Mouse (Mus musculus) spleen, adult 2 months (tissue): ENCODE data around the gene Nsg2. TPM values are rescaled to one million over a fixed set of nuclear protein-coding genes. Genes with fewer than 3 reads are reported as not detected.

Source experiments
- DNase-seq, 2 experiments: peaks; one replicate each; pipeline versions ENCODE4 v3.0.0 to v3.0.0-alpha.2; 2012 to 2021; ENCODE audit warnings: low spot score in 2 of 2, low read depth in 1 of 2
- H3K27ac ChIP-seq: fragments of 200-500 bp; 2 replicates; pipeline ENCODE4 v1.5.1; 2012; ENCODE audit warnings: low read length, inconsistent platforms; ENCODE audit not compliant: insufficient read depth
- H3K27me3 ChIP-seq: fragments of 200-500 bp; 2 replicates; pipeline ENCODE4 v1.6.1; 2012; ENCODE audit warnings: mild to moderate bottlenecking, moderate library complexity, low read length, inconsistent platforms; ENCODE audit not compliant: control insufficient read depth, insufficient read depth
- H3K36me3 ChIP-seq: fragments of 200-500 bp; 2 replicates; pipeline ENCODE4 v1.6.1; 2012; ENCODE audit warnings: mild to moderate bottlenecking, low read length, inconsistent platforms; ENCODE audit not compliant: control insufficient read depth, insufficient read depth
- H3K4me1 ChIP-seq: fragments of 200-500 bp; 2 replicates; pipeline ENCODE4 v1.6.1; 2011; ENCODE audit warnings: inconsistent platforms; ENCODE audit not compliant: control insufficient read depth, insufficient read depth, insufficient read length
- H3K4me3 ChIP-seq: fragments of 200-500 bp; 2 replicates; pipeline ENCODE4 v1.5.1; 2011; ENCODE audit warnings: mild to moderate bottlenecking, inconsistent platforms; ENCODE audit not compliant: insufficient read depth, insufficient read length; ENCODE audit errors: extremely low read depth
- CTCF ChIP-seq: fragments of 200-500 bp; IDR thresholded peaks from 2 replicates; pipeline ENCODE4 v1.5.1; 2011; ENCODE audit warnings: mild to moderate bottlenecking, inconsistent platforms; ENCODE audit not compliant: insufficient read depth, insufficient read length, insufficient replicate concordance; ENCODE audit errors: extremely low read depth
- POLR2A ChIP-seq: fragments of 200-500 bp; IDR thresholded peaks from 2 replicates; pipeline ENCODE4 v1.6.1; 2011; ENCODE audit warnings: low read depth, low read length, inconsistent platforms
- WGBS: fragments of 180-500 bp; shearing (Covaris S2); methylation state at CpG from one replicate; pipeline ENCODE4 v1.1.7; 2018; 5-methylcytosine and 5-hydroxymethylcytosine counted together
- polyA plus RNA-seq: library from polyadenylated mRNA; depleted of rRNA; stranded (reverse); fragments of >200 nt; gene quantifications from 2 replicates; pipeline ENCODE4 v1.2.3, GENCODE M21; 2012

Gene Nsg2
- polyA plus RNA-seq, 1 experiment, result 14.6 TPM

DNA sequence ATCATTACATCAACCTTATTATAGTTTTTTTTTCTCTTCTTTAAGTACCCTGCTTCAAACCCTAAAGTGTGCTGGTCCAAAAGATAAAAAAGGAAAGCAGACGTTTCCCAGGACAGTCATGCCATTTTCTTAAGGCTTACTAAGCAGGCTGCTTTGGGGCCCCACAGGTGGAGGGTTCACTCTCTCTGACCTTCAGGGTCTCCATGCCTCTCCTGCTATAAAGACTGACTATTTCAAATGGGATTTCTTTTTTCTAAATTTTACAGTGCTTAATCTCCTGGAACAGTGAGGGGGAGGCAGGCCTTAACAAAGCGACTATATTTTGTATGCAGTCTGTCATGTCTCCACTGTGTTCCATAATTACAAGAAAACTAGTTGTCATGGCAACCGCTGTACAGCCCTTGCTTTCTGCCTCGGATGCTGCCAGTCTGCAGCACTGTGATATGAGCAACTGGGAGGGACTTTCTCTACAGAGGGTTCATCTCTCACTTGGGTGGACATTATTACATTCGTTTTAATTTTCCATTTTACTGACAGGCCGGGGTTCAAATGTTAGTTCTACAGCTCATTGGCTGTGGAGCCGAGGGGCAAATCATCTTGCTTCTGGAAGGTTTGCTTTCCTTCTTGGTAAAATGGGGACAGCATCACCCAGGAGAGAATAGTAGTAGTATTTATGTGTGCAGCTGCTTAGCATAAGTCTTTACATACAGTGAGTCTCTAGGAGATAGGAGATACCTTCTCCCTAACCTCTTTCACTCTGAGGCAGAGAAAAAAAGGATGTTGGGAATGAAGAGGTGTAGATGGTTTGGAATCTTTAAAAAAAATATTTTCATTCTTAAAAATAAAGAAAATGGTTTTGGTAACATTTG lies 27.4 kb downstream of the Nsg2 start:
- Histone ChIP-seq H3K36me3 (no peaks in the 10 kb centered on the region), H3K27me3 (no peaks in the 10 kb centered on the region), H3K4me3 (no peak overlapping the region), H3K27ac (no peak overlapping the region), H3K4me1 (peaks cover 4% of the 10 kb centered on the region; the same call in 1 of the 2 replicates)
- DNase-seq, result no peak
- no peak for TF ChIP-seq POLR2A
- TF ChIP-seq CTCF, result no peak
- 72% methylated on average over 7 of the region's 7 CpGs for WGBS

DNA sequence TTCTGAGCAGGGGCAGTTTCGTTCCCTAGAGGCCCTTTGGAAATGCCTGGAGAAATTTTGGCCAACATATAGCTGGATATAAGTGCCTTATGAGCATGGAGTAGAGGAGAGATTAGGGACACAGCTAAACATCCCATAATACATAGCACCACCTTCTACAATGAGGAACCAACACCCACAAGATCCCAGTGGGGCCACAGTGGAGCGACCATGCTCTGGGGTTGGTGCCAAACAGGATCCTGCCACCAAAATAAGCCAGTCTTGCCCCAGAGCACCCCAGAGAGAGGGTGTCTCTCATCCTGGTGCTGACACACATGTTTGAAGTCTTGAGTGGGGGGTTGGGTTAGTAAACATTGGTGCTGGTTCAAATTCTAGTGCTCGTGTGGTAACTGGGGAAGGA lies 28.3 kb downstream of the Nsg2 start:
- Histone ChIP-seq H3K4me3 (no peak overlapping the region), H3K27ac (no peak overlapping the region), H3K4me1 (peaks cover 4% of the 10 kb centered on the region; the same call in 1 of the 2 replicates), H3K27me3 (no peaks in the 10 kb centered on the region), H3K36me3 (no peaks in the 10 kb centered on the region)
- TF ChIP-seq POLR2A (no peak), CTCF (no peak)
- WGBS, result 42% methylated on average over 3 of the region's 3 CpGs
- DNase-seq, result no peak

DNA sequence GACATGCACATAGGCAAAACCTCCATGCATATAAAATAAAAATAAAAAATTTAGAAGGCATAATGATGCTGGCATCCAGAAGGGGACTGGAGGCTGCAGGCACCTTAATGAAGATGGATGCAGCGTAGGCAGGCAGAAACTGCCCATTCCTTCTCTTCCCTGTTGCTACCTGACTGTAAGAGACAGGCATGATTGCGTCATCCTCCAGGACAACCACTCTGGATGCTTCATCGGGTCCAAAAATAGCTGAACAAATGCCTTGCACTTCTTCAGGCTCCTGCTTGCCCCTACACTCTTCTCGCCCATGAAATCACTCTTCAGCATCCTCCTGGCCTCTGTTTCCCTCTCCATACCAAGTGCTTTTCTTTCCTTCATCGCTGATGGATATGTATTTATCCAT lies 29.1 kb downstream of the Nsg2 start:
- no peaks in the 10 kb centered on the region for H3K36me3 ChIP-seq
- H3K4me1 ChIP-seq, result peaks cover 4% of the 10 kb centered on the region; the same call in 1 of the 2 replicates
- H3K27ac ChIP-seq, result no peak overlapping the region
- 85% methylated on average over 5 of the region's 5 CpGs for WGBS
- TF ChIP-seq POLR2A (no peak), CTCF (no peak)
- no peak overlapping the region for H3K4me3 ChIP-seq
- no peak for DNase-seq
- no peaks in the 10 kb centered on the region for H3K27me3 ChIP-seq

DNA sequence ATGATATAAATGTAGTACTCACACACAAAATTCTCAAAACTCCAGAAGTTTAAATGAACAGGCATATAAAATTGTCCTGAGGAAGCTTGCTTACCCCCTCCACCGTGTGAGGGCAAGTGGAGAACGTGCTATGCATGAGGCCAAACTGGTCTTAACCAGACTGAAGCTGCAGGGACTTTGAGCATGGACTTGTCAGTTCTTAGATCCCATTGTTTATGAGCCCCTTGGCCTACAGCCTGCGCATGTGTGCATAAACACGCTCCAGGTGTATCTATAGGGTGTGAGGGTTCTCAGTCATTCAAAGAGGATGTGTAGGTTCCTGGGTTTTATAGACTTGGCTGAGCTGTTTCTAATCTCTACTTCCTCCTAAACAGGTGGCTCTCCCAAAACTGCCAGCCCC lies 31.1 kb downstream of the Nsg2 start:
- Histone ChIP-seq H3K27ac (no peak overlapping the region), H3K4me3 (no peak overlapping the region), H3K36me3 (no peaks in the 10 kb centered on the region), H3K27me3 (no peaks in the 10 kb centered on the region), H3K4me1 (peaks cover 4% of the 10 kb centered on the region; the same call in 1 of the 2 replicates)
- no peak for DNase-seq
- 25% methylated on average over 4 of the region's 4 CpGs for WGBS
- TF ChIP-seq CTCF (no peak), POLR2A (no peak)

DNA sequence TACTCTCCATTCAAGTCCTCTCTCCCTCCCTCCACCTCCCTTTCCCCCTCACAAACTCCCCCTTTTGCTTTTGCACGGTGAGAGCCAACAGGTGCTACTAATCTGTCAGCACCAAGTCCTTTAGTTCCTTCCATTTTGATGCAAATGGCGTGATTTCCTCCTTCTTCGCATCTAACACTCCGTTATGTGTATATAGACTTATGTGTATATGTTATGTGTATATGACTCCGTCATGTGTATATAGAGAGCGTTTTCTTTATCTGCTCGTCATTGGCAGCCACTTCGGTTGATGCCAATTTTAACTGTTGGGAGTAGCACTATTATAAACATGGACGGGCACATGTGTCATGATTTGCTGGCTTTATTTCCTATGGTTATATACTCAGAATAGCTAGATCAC lies 31.8 kb downstream of the Nsg2 start:
- no peak for DNase-seq
- peaks cover 4% of the 10 kb centered on the region; the same call in 1 of the 2 replicates for H3K4me1 ChIP-seq
- no peaks in the 10 kb centered on the region for H3K27me3 ChIP-seq
- H3K4me3 ChIP-seq, result no peak overlapping the region
- no peaks in the 10 kb centered on the region for H3K36me3 ChIP-seq
- no peak for TF ChIP-seq CTCF
- no peak for TF ChIP-seq POLR2A
- H3K27ac ChIP-seq, result no peak overlapping the region
- WGBS, result 78% methylated on average over 9 of the region's 9 CpGs

DNA sequence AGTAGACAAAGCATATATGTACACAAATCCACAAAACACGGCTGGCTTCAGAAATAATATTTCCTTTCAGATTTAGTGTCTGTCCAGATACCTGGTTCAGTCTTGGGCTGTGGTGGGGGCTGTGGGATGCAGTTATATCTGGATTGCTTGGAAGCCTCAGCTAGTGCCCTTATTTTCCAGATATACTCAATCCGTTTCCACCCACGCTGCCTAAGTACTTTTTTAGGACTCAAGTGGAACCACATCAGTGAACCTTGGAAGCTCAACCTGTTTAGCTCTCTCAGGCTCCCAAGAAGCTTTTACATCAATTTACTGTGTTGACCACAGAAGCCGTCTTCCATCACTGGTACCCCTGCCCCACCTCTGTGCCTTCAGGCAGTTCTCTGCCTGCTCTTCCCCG lies 35.6 kb downstream of the Nsg2 start:
- DNase-seq, result no peak
- Histone ChIP-seq H3K4me3 (no peak overlapping the region), H3K27ac (no peak overlapping the region), H3K36me3 (no peaks in the 10 kb centered on the region), H3K4me1 (peaks cover 2% of the 10 kb centered on the region; the same call in 1 of the 2 replicates), H3K27me3 (no peaks in the 10 kb centered on the region)
- no peak for TF ChIP-seq CTCF
- TF ChIP-seq POLR2A, result no peak
- 91% methylated on average over 5 of the region's 5 CpGs for WGBS

DNA sequence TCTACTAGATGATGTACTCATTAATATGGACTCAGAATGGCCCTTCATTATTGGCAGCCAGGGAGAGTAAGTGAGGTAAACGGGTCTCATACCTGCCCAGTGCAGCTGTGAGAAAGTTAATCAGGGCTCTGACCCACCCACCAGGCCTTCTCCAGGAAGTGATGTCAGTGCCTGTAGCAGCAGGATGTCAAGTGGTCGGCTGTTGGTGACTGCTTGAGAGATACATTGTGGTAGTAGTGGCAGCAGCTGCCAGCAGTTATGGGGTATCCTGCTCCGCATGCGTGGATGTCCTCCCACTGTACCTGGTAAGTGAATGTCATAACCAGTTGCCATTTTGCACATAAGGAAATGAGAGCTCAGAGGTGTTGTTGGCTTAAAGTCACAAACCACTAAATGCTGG lies 39.4 kb downstream of the Nsg2 start:
- DNase-seq, result peak; percentile 23 to 41

More for the DNA sequence above, 39.4 kb downstream of the Nsg2 start:
- TF ChIP-seq POLR2A (no peak), CTCF (no peak)
- Histone ChIP-seq H3K36me3 (no peaks in the 10 kb centered on the region), H3K27ac (no peak overlapping the region), H3K4me3 (no peak overlapping the region), H3K4me1 (no peaks in the 10 kb centered on the region), H3K27me3 (no peaks in the 10 kb centered on the region)
- 10% methylated on average over 4 of the region's 4 CpGs for WGBS
